Mouse (Mus musculus): Measurements from ENCODE around the gene Tex30. TPM values are rescaled to one million over a fixed set of nuclear protein-coding genes. Genes with fewer than 3 reads are reported as not detected.

Tex30 gene
- polyA plus RNA-seq (2015; fragmentation: Nextera tagmentation; extraction: Ambion mirVana) = 21.5 and 23.0 TPM in 2 replicates

DNA sequence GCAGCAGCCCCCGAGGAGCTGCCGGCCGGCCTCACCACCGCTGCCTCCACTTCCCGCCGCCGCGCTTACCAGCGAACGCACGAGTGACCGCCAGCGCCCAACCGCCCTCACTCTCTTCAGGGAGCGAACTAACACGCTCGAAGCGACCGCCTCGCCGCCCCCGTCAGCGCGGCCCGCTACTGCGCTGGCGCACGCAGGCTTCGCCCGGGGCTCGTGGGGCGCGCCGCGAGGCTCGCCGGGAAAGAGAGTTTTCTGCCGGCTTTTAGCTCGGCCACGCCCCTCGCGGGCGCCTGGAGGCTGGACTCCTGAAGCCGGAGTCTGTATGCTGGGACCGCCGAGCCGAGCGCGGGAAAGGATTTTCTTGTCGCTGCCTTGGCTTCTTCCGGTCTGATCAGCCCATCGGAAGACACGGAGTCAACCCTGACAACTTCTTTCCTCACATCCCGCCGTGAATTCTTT is at the start of gene Tex30:
TSS of gene Tex30 (minus strand) at position 183 of the 459 bp plus-strand sequence.

DNA sequence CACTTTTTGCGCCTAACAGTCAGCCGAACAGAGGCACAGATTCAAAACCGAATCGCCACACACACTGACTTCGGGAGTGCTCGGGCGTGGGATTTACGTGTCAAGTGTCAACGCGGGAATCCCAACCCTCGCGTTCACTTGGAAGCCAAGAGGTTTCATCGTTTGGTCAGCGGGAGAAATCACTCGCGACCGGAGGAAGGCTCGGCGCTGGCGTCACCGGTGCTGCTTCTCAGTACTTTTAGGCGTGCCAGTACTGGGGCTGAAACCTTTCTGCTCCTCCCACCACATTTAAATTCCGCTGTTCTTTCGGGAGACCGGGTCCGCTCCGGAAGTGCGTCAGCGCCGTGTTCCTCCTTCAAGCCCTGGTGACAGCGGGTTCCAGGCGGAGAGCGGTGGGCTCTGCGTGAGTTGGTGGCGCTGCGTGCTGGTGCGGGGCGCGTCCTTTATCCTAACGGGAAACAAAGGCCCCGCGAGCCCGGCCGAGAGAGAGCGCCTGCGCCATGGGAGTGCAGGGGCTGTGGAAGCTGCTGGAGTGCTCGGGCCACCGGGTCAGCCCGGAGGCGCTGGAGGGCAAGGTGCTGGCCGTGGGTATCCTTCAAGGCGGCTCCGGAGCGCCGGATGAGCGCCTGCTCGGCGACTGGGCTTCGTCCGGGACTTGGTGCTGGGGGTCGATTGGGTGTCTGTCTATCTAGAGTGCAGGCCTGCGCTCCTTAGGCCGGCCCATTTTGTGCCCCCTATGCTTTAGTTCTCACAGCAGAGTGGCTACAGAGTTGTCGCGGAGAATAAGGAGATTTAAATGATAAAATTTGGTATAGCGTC is 45.5 kb upstream of the Tex30 start, which contains the start of gene Ercc5:
TSS of gene Ercc5 (plus strand) at position 182 of the 819 bp plus-strand sequence.

DNA sequence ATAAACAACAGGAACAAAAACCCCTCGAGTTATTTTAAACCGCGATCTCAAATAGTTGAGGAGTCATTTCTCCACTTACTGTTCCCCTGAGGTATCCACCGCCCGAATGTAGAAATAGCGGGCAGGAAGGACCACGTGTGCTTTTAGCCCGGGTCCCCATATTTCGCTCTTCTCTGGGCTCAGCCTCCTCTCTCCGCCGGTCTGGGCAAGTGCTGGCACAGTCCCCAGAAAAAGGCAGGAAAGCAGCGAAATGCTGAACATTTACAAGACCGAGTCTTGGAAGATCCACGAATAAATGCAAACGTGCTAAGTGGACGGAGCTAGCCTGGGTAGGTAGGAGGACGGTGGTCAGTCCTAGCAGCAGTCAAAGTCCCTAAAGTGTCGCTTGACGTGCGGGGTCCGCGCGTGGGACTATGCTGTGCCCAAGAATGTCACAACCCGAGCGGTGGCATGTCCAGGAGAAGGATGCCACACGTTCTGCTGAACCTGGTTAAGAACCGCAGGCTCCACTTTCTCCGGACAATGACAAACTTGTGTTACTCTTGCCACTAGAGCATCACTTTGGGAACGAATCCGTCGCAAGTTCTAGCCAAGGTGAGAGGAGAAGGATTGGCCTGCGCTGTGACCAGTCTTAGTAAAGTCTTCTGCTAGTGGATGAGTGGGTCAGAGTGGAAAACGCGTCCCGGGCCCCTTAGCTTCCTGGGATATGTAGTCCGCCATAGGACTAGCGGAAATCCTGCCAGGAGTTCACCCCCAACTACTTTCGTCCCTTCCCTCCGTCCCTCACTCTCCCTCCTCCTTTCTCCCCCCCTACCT is 16.2 kb upstream of the Tex30 start, which contains the start of the genes Kdelc1 and Bivm:
TSS of gene Kdelc1 (minus strand) at position 570 of the 816 bp plus-strand sequence.
TSS of gene Bivm (plus strand) at position 719 of the 816 bp plus-strand sequence.

DNA sequence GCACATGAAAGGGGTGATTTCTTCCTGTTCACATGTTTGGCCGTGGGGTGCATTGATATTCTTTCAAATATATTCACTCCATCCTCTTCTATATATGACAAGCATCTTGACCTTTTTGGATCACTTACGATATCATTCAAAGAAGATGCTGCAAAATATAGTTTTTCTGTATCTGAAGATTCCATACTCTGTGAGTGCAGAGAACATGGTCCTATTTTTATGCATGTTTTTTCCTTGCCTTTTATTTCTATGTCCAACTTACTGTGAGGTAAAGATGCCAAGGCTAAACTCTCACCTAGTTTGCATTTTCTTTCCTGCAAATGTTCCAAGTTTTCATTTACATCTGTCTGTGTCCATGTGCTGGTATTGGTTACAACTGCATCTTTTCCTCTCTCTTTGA is 40.4 kb downstream of the Tex30 start, which contains the start of gene Gm8251:
TSS of gene Gm8251 (minus strand) at position 101 of the 400 bp plus-strand sequence.

Other genes starting within 250 kb of the Tex30 start
- gene Tpp2, start 168.8 kb downstream of the Tex30 start, polyA plus RNA-seq (2015; fragmentation: Nextera tagmentation; extraction: Ambion mirVana) = 33.1 and 35.1 TPM in 2 replicates
- 32.4 and 55.2 TPM in 2 replicates for gene Mettl21c, start 82.4 kb downstream of the Tex30 start, polyA plus RNA-seq (2015; fragmentation: Nextera tagmentation; extraction: Ambion mirVana)
- gene Gm8251, start 40.5 kb downstream of the Tex30 start, polyA plus RNA-seq (2015; fragmentation: Nextera tagmentation; extraction: Ambion mirVana) = not detected in 2 replicates
- gene Kdelc1, start 16.4 kb upstream of the Tex30 start, polyA plus RNA-seq (2015; fragmentation: Nextera tagmentation; extraction: Ambion mirVana) = 20.4 and 23.5 TPM in 2 replicates
- gene Bivm, start 16.5 kb upstream of the Tex30 start, polyA plus RNA-seq (2015; fragmentation: Nextera tagmentation; extraction: Ambion mirVana) = 6.0 and 6.6 TPM in 2 replicates
- gene Ercc5, start 45.3 kb upstream of the Tex30 start, polyA plus RNA-seq (2015; fragmentation: Nextera tagmentation; extraction: Ambion mirVana) = 10.6 and 11.0 TPM in 2 replicates
- gene Mettl21e, start 116.5 kb upstream of the Tex30 start, polyA plus RNA-seq (2015; fragmentation: Nextera tagmentation; extraction: Ambion mirVana) = 34.2 and 46.0 TPM in 2 replicates